In the genomic region with DNA sequence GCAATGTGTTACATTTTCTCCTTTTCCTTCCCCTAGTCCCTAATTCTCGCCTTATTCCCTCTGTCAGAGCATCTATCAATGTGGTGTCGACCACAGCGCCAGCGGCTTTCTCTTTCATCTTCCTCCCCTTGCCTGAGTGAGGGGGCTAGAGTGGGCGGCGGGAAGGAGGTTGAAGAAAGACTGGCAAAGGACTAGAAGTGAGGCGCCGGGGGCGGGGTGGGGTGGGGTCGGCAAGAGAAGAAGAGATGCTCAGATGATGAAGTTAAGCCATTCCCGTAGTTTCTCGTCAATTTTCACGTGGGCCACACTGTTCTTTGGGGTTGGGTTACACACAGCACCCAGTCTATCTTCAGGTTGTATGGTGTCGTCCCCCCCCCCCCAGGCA, we compare ENCODE assay signal across 9 mouse cellular contexts. TPM values are rescaled to one million over a fixed set of nuclear protein-coding genes. Genes with fewer than 3 reads are reported as not detected.
A peak's percentile ranks its signal among the peaks of the same experiment; 100 is the strongest.
DNase-seq lines count a peak whose midpoint lies in the region; ATAC-seq lines count a peak whose summit lies in the region.
"Had no signal": no experiment of that assay in that cellular context is flagged by ENCODE, and none has a peak within 500 bp of the region (broad histone marks: within the 10 kb centered on the region; RNA-seq: fewer than 3 reads in every experiment).

No protein-coding gene starts in this region.

- no peak overlapping the region for H3K27ac ChIP-seq in heart, embryonic 15.5 days
- no peak overlapping the region for H3K27ac ChIP-seq in intestine, embryonic 16.5 days (ENCODE audit: low read length)

- H3K9me3 ChIP-seq in heart, embryonic 15.5 days (replicated peaks) = no peaks in the 10 kb centered on the region
- no peaks in the 10 kb centered on the region for H3K9me3 ChIP-seq in intestine, embryonic 16.5 days (ENCODE audit: control insufficient read depth, low read length)

- no peak for DNase-seq in heart, postnatal 14 days
- peak; percentile 66 for DNase-seq in embryo, embryonic 9.5 days (ENCODE audit: extremely low spot score)
- peak; percentile 49 for DNase-seq in retina, postnatal 1 day
- no peak for DNase-seq in ovary, postnatal 14 days (ENCODE audit: low spot score)
- no peak for DNase-seq in gastrocnemius, adult 18-20 months (ENCODE audit: low spot score)
- DNase-seq in layer of hippocampus, adult 11-12 months (ENCODE audit: low spot score) = no peak

- WGBS in heart, embryonic 15.5 days = under 1% methylated on average over 13 of the region's 14 CpGs
- 1% methylated on average over 12 of the region's 14 CpGs for WGBS in intestine, embryonic 16.5 days

- H3K27me3 ChIP-seq in heart, embryonic 15.5 days = peaks cover 86% of the 10 kb centered on the region
- H3K27me3 ChIP-seq in intestine, embryonic 16.5 days (replicated peaks; ENCODE audit: control insufficient read depth, insufficient read depth, low read length) = peaks cover 86% of the 10 kb centered on the region

- intact Hi-C loops in heart, postnatal 14 days (cut with DNase I) = loop anchor here (10.0 kb wide), 2 partner anchors 375 to 1905 kb away; partner anchors contain the start of gene Rpl34

- peaks cover 64% of the 10 kb centered on the region for H3K4me1 ChIP-seq in heart, embryonic 15.5 days (replicated peaks)
- H3K4me1 ChIP-seq in intestine, embryonic 16.5 days (ENCODE audit: control insufficient read depth, insufficient read depth, low read length) = peaks cover 34% of the 10 kb centered on the region

- H3K9ac ChIP-seq in heart, embryonic 15.5 days = no peak overlapping the region
- no peak overlapping the region for H3K9ac ChIP-seq in intestine, embryonic 16.5 days (ENCODE audit: low read depth, low read length)

- no peak for ATAC-seq in heart, embryonic 15.5 days (replicated peaks; ENCODE audit: insufficient number of reproducible peaks, insufficient read depth, low FRiP score, low read depth)
- no peak for ATAC-seq in intestine, embryonic 16.5 days

- H3K4me3 ChIP-seq in heart, embryonic 15.5 days = peak overlapping the region; percentile 69
- no peak overlapping the region for H3K4me3 ChIP-seq in intestine, embryonic 16.5 days (ENCODE audit: low read length)
- H3K4me3 ChIP-seq: erythroblast, embryonic 14.5 days had no signal

- no peaks in the 10 kb centered on the region for H3K36me3 ChIP-seq in heart, embryonic 15.5 days
- H3K36me3 ChIP-seq in intestine, embryonic 16.5 days (ENCODE audit: control insufficient read depth, insufficient read depth, low read length) = no peaks in the 10 kb centered on the region

- peak overlapping the region; percentile 99 for H3K4me2 ChIP-seq in heart, embryonic 15.5 days
- H3K4me2 ChIP-seq in intestine, embryonic 16.5 days (ENCODE audit: low read depth, low read length) = peak overlapping the region; percentile 86; the same call in 1 of the 2 replicates

RNA-seq across cellular contexts. Expression of gene Lef1, which starts 0.6 kb away (rescaled TPM):
- polyA plus RNA-seq in heart, embryonic 15.5 days (2015; fragmentation: Nextera tagmentation; extraction: Ambion mirVana) = 6.5 and 21.8 TPM in 2 replicates
- 1 to 10 TPM in 1 of 2 experiments, under 1 TPM in 1; 0.72 to 4.4 TPM for total RNA-seq in heart, postnatal 14 days (2021)
- polyA plus RNA-seq in intestine, embryonic 16.5 days (2015; fragmentation: Nextera tagmentation; extraction: Ambion mirVana) = 0.28 and 0.31 TPM in 2 replicates
- total RNA-seq in gastrocnemius, adult 18-20 months (2021) = under 1 TPM in 1 of 2 experiments, not detected in 1; 0.07 TPM
- polyA plus RNA-seq: erythroblast, embryonic 14.5 days had no signal

Comparison
In these comparisons a context has a peak if more than half of its experiments do, and no peak if none do; other contexts are left out.
1. DNase-seq: peak in embryo, embryonic 9.5 days (single experiment) and retina, postnatal 1 day (single experiment); none in heart, postnatal 14 days (0 of 2), ovary, postnatal 14 days (single experiment), gastrocnemius, adult 18-20 months (single experiment) and layer of hippocampus, adult 11-12 months (single experiment).